Mouse (Mus musculus) cortical plate, adult 2 months (tissue): ENCODE data around the gene 1700001K19Rik.

Experiments used
- CTCF ChIP-seq: fragments of 200-500 bp; IDR thresholded peaks from 2 replicates; pipeline ENCODE4 v1.5.1; 2011; ENCODE audit warnings: mild to moderate bottlenecking, control low read depth, low read length; ENCODE audit not compliant: insufficient read depth; ENCODE audit errors: extremely low read depth
- POLR2A ChIP-seq: fragments of 200-500 bp; IDR thresholded peaks from 2 replicates; pipeline ENCODE4 v1.6.1; 2011; ENCODE audit warnings: mild to moderate bottlenecking, low read length, control low read depth; ENCODE audit not compliant: insufficient read depth; ENCODE audit errors: extremely low read depth

DNA sequence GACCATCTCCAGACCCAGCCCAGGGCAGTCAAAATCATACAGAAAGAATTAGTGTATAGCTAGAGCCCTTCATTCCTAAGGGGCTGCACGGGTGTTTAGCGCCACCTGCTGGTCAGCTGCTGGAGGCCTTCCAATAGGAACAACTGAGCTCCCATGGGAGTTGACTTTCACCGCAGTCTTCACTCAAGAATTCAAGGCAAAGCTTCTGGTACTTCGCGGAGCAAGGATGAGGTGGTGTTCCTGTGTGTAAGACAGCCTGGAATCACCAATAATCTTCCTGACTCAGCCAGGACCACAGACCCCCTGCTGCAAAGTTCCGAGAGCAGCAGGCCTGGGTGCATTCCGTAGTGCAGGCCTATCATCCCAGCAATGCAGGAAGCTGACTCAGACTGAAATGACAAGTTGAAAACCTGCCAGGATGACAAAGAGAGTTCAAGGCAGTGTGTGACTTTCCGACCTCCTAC is 20.6 kb upstream of the 1700001K19Rik start:
- peak; percentile 87 for TF ChIP-seq CTCF
- no peak for TF ChIP-seq POLR2A
